Mouse (Mus musculus): ENCODE measurements around the gene Gm21860. TPM values are rescaled to one million over a fixed set of nuclear protein-coding genes. Genes with fewer than 3 reads are reported as not detected.
"Not testable (repeated sequence)": the region's sequence is repeated elsewhere in the genome, so short reads cannot be mapped to it uniquely, and the experiment has no call there.

The Gm21860 gene
- total RNA-seq (2017), result not detected in 3 replicates

DNA sequence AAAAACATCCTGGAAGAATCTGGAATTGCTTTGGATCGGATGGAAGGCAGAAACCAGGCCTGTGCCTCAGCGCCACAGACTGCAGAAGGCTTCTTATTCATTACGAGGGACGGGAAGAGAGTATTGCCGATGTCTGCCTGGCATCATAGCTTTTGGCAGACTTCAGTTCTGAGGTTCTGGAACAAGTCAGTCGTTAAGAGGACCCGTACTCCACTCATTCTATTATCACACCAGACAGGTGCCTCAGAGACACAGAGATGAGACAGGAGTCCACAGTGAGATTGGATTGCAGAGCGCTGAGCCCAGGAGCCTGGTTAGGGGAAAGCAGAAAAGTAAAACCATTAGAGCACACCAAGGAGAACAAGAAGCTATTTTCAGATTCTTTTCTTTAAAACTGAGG, at the start of gene Gm21860:
Gene Gm21860, minus strand, starts transcription at position 101 of the 400 bp plus-strand sequence.
- not testable (repeated sequence) for ATAC-seq (replicated peaks; ENCODE audit: insufficient number of reproducible peaks, low FRiP score, low TSS enrichment, poor library complexity, severe bottlenecking)

DNA sequence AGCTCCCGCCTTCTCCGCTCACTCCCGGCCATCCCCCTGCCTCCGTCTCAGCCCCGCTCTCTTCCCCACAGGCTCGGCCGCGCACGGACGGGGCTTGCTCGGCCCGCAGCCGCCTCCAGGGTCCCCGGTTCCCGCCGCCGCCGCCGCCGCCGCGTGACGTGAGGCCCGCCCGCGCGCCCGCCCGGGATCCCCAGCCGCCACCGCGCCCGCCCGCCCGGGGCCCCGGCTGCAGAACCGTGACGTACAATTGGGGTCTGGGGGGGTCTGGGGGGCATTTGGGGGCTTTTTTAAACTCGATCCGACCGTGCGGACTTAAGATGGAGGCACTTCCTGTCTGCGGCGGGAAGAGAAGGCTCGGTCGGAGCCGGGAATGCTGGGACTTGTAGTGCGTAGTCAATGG, 29.8 kb upstream of the Gm21860 start, which contains the start of gene Gm47283:
Gene Gm47283, plus strand, starts transcription at position 301 of the 400 bp plus-strand sequence.
- not testable (repeated sequence) for ATAC-seq (replicated peaks; ENCODE audit: insufficient number of reproducible peaks, low FRiP score, low TSS enrichment, poor library complexity, severe bottlenecking)

DNA sequence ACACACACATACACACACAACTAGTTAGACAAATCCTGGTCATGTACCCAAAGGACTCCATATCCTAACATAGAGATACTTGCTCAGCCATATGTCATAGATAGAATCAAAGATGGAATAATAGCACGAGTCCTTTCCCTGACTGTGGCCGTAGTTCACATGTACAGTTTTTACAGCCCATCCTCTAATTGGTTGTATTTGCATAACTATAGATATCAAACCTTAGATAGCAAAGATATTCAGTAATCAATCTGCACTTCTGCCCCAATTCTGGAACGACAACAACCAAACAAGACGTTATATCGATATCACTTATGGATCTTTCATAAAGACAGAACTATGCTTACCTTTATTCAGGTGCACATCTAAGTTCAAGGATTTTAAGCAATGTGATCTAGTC, 9.4 kb downstream of the Gm21860 start:
- not testable (repeated sequence) for ATAC-seq (replicated peaks; ENCODE audit: insufficient number of reproducible peaks, low FRiP score, low TSS enrichment, poor library complexity, severe bottlenecking)

DNA sequence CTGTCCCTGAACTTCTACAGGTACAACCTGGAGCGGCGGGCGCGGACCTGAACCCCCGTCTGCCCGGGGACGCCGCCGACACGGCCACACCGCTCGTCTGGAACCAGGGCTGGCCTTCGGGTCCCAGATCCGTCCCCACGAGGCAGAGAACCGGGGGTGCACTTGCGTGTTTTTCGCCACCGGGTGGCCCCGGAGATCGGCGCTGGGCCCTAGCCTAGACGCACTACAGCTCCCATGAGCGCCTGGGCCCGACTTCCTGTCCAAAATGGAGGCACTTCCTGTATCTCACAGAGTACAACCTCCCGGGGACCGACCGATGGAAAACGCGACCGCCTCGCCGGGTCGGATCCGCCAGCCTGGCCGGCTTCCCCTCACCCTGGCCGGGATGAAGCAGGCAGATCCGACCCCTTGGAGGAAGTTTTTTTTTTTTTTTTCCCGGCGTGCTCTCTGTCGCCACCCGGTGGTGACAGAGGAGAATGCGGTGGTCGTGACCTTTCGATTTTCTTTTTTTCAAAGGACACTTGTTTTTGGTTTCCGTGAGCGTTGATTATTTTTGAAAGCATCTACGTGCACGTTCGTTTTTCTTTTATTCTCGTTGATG, 10.1 kb downstream of the Gm21860 start:
- peak; percentile 77 for ATAC-seq (replicated peaks; ENCODE audit: insufficient number of reproducible peaks, low FRiP score, low TSS enrichment, poor library complexity, severe bottlenecking)

DNA sequence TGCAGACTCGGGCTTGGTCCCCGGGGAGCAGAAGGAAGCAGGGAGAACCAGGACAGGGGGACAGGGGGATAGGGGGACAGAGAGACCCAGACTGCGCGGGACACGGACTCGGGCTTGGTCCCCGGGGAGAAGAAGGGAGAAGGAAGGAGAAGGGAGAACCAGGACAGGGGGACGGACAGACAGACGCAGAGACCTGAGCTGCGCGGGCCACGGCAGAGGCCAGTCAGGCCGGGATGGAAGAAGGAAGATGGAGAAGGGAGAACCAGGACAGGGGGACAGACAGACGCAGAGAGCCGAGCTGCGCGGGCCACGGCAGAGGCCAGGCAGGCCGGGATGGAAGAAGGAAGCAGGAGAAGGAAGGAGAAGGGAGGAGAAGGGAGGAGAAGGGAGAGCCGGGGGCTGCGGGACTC, 10.8 kb downstream of the Gm21860 start:
- ATAC-seq (replicated peaks; ENCODE audit: insufficient number of reproducible peaks, low FRiP score, low TSS enrichment, poor library complexity, severe bottlenecking), result no peak

DNA sequence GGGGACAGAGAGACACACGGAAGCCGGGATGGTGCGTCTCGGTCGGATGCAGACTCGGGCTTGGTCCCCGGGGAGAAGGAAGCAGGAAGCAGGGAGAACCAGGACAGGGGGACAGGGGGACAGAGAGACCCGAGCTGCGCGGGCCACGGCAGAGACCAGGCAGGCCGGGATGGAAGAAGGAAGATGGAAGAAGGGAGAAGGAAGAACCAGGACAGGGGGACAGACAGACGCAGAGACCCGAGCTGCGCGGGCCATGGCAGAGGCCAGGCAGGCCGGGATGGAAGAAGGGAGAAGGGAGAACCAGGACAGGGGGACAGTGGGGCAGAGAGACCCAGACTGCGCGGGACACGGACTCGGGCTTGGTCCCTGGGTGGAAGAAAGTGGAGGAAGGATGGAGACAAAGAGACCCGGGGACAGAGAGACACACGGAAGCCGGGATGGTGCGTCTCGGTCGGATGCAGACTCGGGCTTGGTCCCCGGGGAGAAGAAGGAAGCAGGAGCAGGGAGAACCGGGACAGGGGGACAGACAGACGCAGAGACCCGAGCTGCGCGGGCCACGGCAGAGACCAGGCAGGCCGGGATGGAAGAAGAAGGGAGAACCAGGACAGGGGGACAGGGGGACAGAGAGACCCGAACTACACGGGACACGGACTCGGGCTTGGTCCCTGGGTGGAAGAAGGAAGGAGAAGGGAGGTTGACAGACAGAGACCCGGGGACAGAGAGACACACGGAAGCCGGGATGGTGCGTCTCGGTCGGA, 11.4 kb downstream of the Gm21860 start:
- not testable (repeated sequence) for ATAC-seq (replicated peaks; ENCODE audit: insufficient number of reproducible peaks, low FRiP score, low TSS enrichment, poor library complexity, severe bottlenecking)

DNA sequence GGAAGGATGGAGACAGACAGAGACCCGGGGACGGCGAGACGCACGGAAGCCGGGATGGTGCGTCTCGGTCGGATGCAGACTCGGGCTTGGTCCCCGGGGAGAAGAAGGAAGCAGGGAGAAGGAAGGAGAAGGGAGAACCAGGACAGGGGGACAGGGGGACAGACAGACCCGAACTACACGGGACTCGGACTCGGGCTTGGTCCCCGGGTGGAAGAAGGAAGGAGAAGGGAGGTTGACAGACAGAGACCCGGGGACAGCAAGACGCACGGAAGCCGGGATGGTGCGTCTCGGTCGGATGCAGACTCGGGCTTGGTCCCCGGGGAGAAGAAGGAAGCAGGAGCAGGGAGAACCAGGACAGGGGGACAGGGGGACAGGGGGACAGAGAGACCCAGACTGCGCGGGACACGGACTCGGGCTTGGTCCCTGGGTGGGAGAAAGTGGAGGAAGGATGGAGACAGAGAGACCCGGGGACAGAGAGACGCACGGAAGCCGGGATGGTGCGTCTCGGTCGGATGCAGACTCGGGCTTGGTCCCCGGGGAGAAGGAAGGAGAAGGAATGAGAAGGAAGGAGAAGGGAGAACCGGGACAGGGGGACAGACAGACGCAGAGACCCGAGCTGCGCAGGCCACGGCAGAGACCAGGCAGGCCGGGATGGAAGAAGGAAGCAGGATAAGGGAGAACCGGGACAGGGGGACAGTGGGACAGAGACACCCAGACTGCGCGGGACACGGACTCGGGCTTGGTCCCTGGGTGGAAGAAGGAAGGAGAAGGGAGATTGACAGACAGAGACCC, 12.2 kb downstream of the Gm21860 start:
- ATAC-seq (replicated peaks; ENCODE audit: insufficient number of reproducible peaks, low FRiP score, low TSS enrichment, poor library complexity, severe bottlenecking), result not testable (repeated sequence)

DNA sequence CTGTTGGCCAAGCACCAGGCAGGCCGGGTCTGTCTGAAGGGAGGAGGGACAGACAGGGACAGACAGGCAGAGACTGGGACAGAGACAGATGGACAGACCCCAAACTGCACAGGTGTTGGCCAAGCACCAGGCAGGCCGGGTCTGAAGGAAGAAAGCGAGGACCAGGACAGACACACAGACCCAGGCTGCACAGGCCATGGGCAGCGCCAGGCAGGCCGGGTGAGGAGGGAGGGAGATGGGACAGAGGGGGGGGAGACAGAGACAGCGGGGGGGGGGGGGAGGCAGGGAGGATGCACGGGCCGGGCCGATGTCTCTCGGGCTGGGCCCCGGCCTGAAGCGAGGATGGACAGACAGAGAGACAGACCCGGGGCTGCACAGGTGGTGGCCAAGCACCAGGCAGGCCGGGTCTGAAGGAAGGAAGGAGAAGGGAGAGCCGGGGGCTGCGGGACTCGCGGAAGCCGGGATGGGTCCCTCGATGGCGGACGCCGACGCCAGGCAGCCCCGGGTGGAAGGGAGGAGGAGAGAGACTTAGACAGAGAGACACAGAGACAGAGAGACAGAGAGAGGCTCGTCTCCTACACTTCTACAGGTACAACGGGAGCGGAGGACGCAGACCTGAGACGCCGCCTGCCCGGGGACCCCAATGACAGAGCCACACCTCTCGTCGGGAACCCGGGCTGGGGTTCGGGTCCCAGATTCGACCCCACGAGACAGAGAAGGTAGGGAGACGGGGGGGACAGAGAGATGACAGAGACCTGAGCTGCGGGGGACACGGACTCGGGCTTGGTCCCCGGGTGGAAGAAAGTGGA, 13.0 kb downstream of the Gm21860 start:
- not testable (repeated sequence) for ATAC-seq (replicated peaks; ENCODE audit: insufficient number of reproducible peaks, low FRiP score, low TSS enrichment, poor library complexity, severe bottlenecking)

DNA sequence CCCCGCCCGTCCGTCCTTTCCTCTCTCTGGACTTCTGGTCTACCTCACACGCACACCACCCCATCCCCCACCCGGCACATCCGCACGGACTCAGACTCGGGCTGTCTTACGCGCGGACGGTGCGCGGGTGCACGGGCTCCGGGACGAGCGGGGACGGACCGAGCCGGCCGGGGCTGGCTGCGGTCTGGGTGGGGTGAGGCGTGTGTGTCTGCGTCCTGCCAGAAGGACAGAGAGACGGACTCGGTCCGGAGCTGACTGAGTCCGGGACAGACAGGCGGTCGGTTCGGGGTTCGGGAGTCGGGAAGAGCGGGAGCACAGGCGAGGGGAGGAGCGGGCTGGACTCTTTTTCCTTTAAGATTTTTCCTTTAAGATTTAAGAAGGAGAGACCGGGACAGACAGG, 13.6 kb downstream of the Gm21860 start:
- not testable (repeated sequence) for ATAC-seq (replicated peaks; ENCODE audit: insufficient number of reproducible peaks, low FRiP score, low TSS enrichment, poor library complexity, severe bottlenecking)

DNA sequence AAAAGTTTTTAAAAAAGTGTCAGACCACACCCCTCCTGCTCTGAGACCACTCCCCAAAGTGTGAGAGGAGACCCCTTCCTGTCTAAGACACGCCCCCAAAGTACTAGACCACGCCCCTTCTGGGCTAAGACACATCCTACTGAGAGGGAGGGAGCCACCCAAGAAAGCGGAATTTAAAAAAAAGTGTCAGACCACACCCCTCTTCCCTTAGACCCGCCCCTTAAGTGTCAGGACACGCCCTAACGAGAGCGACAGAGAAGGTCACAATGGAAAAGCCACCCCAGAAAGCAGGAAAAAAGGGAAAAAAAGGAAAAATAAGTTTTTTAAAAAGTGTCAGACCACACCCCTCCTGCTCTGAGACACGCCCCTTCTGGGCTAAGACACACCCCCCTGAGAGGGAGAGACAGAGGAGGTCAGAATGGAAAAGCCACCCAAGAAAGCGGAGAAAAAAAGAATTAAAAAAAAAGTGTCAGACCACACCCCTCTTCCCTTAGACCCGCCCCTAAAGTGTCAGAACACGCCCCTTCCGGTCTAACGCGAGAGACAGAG, 14.5 kb downstream of the Gm21860 start:
- peak; percentile 14 for ATAC-seq (replicated peaks; ENCODE audit: insufficient number of reproducible peaks, low FRiP score, low TSS enrichment, poor library complexity, severe bottlenecking)

DNA sequence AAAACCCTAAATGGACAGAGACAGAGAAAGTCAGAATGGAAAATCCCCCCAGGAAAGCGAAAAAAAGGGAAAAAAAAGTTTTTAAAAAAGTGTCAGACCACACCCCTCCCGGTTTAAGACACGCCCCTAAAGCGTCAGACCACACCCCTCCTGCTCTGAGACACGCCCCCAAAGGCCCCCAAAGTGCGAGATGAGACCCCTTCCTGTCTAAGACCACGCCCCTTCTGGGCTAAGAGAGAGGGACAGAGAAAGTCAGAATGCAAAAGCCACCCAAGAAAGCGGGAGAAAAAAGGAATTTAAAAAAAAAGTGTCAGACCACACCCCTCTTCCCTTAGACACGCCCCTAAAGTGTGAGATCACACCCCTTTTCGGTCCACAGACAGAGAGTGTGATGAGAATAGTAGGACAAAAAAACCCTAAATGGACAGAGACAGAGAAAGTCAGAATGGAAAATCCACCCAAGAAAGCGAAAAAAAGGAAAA, 15.0 kb downstream of the Gm21860 start:
- ATAC-seq (replicated peaks; ENCODE audit: insufficient number of reproducible peaks, low FRiP score, low TSS enrichment, poor library complexity, severe bottlenecking), result 0 out of 2 replicates have a peak, but pooled peaks have one; percentile 2

DNA sequence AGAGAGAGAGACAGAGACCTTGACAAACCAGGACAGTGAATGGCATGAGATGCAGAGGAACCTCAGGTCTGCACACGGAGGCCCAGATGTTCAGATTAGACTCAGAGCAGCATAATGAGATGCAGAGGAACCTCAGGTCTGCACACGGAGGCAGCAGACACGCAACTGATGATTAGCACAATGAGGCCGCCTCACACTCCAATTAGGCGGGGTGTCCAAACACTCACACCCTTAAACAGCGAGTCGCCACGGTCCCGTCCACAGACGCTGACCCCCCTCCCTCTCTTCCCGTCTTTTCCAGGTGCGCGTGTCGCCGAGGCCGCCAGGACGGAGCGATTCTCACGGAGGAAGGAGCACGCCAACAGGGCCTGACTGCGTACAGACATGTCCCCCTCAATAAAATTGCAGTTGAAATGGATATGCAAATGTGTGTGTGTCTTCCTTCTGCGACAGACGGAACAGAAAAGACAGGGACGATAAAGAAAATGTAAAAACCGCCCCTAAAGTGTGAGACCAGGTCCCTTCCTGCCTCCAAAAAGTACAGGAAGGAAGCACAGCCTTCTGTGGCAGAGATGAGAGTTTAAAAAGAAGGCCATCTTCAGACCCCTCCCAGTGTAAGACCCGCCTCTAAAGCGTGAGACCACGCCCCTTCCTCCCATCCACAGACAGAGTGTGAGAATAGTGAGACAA, 15.6 kb downstream of the Gm21860 start:
- peak; percentile 4; the same call in 1 of the 2 replicates for ATAC-seq (replicated peaks; ENCODE audit: insufficient number of reproducible peaks, low FRiP score, low TSS enrichment, poor library complexity, severe bottlenecking)

DNA sequence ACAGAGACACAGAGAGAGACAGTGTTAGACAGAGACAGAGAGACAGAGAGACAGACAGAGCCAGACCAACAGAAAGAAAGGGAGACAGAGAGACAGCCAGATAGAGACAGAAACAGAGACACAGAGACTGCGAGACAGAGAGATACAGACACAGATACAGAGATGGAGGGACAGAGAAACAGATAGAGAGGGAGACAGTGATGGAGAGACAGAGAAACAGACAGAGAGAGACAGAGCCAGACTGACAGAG, 16.3 kb downstream of the Gm21860 start:
- no peak for ATAC-seq (replicated peaks; ENCODE audit: insufficient number of reproducible peaks, low FRiP score, low TSS enrichment, poor library complexity, severe bottlenecking)

DNA sequence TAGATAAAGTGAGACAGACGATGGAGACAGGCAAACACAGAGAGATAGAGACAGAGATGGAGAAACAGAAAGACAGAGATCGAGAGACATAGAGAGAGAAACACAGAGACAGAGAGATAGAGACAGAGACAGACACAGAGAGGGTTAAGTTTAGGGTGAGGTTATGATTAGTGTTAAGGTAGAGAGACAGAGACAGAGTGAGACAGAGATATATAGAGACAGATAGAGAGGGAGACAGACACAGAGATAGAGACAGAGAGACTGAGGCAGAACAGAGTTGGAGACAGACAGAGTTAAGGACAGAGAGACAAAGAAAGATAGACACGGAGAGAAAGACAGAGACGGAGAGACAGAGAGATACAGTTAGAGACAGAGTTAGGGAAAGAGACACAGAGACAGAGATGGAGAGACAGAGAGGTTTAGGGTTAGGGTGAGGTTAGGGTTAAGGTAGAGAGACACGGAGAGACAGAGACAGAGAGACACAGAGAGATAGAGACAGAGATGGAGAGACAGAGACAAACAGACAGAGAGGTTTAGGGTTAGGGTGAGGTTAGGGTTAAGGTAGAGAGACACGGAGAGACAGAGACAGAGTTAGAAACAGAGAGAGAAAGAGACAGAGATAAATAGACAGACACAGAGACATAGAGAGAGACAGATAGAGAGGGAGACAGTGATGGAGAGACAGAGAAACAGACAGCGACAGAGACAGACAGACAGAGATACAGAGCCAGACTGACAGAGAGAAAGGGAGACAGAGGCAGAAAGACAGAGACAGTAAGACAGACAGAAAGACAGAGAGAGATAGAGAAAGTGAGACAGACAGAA, 16.8 kb downstream of the Gm21860 start:
- ATAC-seq (replicated peaks; ENCODE audit: insufficient number of reproducible peaks, low FRiP score, low TSS enrichment, poor library complexity, severe bottlenecking), result peak; percentile 12; the same call in 1 of the 2 replicates

DNA sequence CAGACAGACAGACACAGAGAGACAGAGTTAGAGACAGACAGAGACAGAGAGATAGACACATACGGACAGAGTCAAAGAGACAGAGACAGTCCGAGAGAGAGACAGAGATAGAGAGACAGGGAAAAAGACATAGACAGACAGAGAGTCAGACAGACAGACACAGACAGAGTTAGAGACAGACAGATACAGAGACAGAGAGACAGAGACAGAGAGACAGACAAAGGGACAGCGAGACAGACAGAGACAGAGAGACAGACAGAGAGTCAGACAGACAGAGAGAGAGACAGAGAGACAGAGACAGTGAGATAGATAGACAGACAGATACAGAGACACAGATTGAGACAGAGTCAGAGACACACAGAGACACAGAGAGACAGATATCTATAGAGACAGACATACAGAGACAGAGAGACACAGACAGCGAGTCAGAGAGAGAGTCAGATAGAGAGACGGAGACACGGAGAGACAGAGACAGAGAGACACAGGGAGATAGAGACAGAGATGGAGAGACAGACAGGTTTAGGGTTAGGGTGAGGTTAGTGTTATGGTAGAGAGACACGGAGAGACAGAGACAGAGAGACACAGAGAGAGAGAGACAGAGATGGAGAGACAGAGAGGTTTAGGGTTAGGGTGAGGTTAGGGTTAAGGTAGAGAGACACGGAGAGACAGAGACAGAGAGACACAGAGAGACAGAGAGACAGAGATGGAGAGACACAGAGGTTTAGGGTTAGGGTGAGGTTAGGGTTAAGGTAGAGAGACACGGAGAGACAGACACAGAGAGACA, 18.2 kb downstream of the Gm21860 start:
- ATAC-seq (replicated peaks; ENCODE audit: insufficient number of reproducible peaks, low FRiP score, low TSS enrichment, poor library complexity, severe bottlenecking), result not testable (repeated sequence)

DNA sequence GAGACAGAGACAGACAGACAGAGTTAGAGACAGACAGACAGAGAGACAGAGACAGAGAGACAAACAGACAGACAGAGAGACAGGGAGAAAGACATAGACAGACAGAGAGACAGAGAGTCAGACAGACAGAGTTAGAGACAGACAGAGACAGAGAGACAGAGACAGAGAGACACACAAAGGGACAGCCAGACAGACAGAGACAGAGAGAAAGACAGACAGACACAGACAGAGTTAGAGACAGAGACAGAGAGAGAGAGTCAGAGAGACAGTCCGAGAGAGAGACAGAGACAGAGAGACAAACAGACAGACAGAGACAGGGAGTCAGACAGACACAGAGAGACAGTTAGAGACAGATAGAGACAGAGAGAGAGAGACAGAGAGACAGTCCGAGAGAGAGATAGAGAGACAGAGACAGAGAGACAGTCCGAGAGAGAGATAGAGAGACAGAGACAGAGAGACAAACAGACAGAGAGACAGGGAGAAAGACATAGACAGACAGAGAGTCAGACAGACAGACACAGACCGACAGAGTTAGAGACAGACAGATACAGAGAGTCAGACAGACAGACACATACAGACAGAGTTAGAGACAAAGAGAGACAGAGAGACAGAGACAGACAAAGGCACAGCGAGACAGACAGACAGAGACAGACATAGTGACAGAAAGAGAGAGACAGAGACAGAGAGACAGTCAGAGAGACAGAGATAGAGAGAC, 19.3 kb downstream of the Gm21860 start:
- not testable (repeated sequence) for ATAC-seq (replicated peaks; ENCODE audit: insufficient number of reproducible peaks, low FRiP score, low TSS enrichment, poor library complexity, severe bottlenecking)

All from monocyte, adult 5-6 weeks (primary cell).